Mouse (Mus musculus) olfactory bulb, adult 2 months (tissue): ENCODE results near the gene Ip6k3.

Experiments used
- CTCF ChIP-seq: fragments of 200-500 bp; IDR thresholded peaks from 2 replicates; pipeline ENCODE4 v1.5.1; 2012; ENCODE audit warnings: low read depth, mild to moderate bottlenecking, low read length, moderate library complexity; ENCODE audit not compliant: insufficient read depth
- POLR2A ChIP-seq: fragments of 200-500 bp; IDR thresholded peaks from 2 replicates; pipeline ENCODE4 v1.6.1; 2012; ENCODE audit warnings: mild to moderate bottlenecking, low read depth, low read length, moderate library complexity; ENCODE audit not compliant: insufficient read depth

GRCm38 (mm10) chr17:27141971-27142450 lies 25.6 kb downstream of the Ip6k3 start:
- no peak for TF ChIP-seq POLR2A
- TF ChIP-seq CTCF: no peak
